Mouse (Mus musculus): Measurements from ENCODE around the gene Tnc. TPM values are rescaled to one million over a fixed set of nuclear protein-coding genes. Genes with fewer than 3 reads are reported as not detected.

The Tnc gene
- total RNA-seq, 2 experiments from 2014 or later, result 4.3 to 5.7 TPM

DNA sequence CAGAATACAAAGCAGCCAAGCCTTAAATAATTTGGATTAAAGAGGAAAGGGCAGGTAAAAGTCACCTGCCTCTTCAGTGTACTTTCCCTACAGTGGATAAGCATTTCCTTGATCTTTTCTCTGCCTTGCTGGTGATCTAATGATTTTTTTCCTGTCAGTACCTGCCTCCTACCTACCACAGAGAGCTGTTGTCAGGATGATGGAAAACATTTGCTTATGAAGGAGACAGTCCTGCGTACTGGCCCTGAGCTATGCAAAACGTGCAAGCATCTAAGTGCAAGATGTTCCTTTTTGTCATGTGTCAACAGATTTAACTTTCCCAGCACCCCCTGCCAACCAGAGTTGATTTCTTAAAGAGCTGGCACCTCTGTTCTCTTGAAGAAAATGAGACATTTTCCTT lies 35.5 kb downstream of the Tnc start:
- no peak for DNase-seq (ENCODE audit: low spot score in 2 of 2)
- TF ChIP-seq CTCF (conservative IDR thresholded peaks at IDR 0.05), result no peak
- H3K27ac ChIP-seq, result no peak overlapping the region
- no peak overlapping the region for H3K4me3 ChIP-seq

DNA sequence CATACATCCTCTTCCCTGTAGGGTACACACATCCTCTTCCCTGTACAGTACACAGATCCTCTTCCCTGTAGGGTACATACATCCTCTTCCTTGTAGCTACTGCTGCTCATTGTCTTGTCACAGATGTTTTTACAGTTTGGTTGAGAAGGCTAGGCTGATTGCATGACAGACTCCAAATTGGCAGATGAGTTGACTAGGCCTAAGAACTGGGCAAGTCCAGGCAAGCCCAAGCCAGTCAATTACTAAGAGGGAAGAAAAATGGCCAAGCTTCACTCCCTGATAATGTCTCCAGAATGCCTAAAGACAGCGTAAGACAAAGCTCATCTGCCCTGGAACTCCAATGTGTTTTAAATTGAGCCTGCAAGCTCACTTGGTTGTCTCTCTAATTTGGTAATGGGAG lies 36.9 kb downstream of the Tnc start:
- no peak for TF ChIP-seq CTCF (conservative IDR thresholded peaks at IDR 0.05)
- DNase-seq (ENCODE audit: low spot score in 2 of 2), result no peak
- Histone ChIP-seq H3K4me3 (no peak overlapping the region), H3K27ac (no peak overlapping the region)

DNA sequence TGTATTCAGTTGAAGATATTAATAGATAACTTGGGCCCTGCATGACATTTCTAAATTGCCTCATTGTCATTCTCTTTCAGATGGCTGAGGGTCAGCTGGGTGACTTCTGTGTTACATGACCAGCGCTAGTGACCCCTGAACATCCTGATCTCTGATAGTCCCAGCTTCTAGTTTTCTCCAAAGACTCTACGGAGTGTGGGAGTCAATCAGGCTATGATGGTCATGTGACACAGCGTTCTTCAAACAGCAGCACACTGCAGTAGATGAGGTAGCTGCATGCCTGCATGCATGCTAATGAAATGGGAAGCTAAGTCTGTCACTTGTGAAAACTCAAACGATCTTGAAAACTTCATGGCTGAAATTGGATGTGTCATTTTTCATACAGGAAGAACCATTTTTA lies 41.6 kb downstream of the Tnc start:
- no peak for TF ChIP-seq CTCF (conservative IDR thresholded peaks at IDR 0.05)
- no peak for DNase-seq (ENCODE audit: low spot score in 2 of 2)
- no peak overlapping the region for H3K4me3 ChIP-seq
- H3K27ac ChIP-seq, result no peak overlapping the region

DNA sequence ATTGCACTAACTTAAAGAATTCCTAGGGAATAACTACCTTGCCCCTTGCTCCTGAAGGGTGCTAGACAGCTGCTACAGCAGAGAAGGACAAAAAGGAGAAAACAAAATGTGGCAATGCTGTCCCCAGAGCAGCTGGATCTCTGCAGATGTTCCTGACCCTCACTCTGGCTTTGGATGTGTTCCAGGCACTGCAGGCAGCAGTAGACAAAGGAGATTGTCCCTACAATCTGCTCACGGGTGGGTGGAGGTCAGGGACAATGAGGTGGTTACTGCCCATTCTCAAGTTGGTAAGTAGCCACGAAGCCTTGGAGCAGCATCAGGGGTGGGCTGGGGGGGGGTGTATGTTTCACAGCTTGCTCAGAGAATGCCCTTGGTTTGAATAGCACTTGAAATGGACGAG lies 43.1 kb downstream of the Tnc start:
- no peak for TF ChIP-seq CTCF (conservative IDR thresholded peaks at IDR 0.05)
- no peak for DNase-seq (ENCODE audit: low spot score in 2 of 2)
- no peak overlapping the region for H3K4me3 ChIP-seq
- H3K27ac ChIP-seq, result no peak overlapping the region

DNA sequence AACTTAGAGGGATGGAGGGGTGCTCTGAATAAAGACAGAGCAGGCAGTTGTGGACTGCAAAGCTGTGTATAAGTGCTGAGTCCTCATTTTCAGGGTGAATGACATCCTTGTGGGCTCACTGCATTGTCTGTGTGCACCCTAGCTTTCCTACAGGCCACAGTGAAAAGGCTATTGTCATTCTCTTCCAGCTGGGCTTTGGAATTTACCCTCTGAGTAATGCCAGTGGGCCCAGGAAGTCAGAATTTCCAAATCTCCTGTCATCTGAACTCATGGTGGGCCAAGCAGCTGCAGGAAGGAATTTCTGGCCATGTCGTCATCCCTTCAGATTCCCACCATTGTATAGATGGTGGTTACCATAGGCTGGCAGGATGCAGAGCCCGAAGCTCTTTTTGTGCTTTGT lies 44.6 kb downstream of the Tnc start:
- no peak for DNase-seq (ENCODE audit: low spot score in 2 of 2)
- no peak for TF ChIP-seq CTCF (conservative IDR thresholded peaks at IDR 0.05)
- H3K4me3 ChIP-seq, result no peak overlapping the region
- no peak overlapping the region for H3K27ac ChIP-seq

DNA sequence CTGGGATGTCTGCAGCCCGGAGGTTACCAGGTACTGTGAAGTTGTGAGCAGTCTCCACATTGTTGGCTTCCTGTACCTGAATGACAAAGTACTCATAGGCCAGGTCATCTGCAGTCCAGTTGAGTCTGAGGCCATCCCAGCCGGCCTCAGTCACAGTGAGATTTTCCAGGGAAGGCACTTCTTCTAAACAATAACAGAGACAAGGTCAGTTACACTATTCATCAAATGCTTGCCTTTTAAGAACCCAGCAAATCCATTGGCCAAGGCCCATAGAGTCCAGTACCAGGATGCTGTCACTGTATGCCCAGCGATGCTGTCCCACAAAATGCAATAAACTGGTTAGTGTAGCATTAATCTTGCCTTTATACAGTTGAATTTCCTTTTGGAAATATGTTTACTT lies 46.0 kb downstream of the Tnc start:
- no peak overlapping the region for H3K4me3 ChIP-seq
- no peak for DNase-seq (ENCODE audit: low spot score in 2 of 2)
- H3K27ac ChIP-seq, result no peak overlapping the region
- TF ChIP-seq CTCF (conservative IDR thresholded peaks at IDR 0.05), result no peak

DNA sequence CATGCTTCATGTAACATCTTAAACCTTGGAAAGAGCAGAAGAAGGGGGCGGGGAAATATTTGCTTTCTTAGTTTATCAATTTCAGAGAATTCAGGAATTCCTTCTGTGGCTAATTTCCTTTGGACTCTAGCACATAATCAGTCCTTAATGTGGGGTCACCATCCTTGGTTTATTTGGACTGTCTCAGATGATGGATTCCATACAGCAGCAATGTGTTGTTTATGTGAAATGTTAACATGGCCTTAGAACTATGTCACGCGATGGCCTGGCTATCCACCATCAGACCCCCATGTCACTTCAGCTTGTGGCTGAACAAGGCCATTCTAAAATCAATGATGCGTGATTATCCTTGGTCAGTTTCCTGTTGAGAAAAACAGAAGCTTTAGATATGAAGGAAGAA lies 46.5 kb downstream of the Tnc start:
- Histone ChIP-seq H3K4me3 (no peak overlapping the region), H3K27ac (no peak overlapping the region)
- no peak for DNase-seq (ENCODE audit: low spot score in 2 of 2)
- no peak for TF ChIP-seq CTCF (conservative IDR thresholded peaks at IDR 0.05)

DNA sequence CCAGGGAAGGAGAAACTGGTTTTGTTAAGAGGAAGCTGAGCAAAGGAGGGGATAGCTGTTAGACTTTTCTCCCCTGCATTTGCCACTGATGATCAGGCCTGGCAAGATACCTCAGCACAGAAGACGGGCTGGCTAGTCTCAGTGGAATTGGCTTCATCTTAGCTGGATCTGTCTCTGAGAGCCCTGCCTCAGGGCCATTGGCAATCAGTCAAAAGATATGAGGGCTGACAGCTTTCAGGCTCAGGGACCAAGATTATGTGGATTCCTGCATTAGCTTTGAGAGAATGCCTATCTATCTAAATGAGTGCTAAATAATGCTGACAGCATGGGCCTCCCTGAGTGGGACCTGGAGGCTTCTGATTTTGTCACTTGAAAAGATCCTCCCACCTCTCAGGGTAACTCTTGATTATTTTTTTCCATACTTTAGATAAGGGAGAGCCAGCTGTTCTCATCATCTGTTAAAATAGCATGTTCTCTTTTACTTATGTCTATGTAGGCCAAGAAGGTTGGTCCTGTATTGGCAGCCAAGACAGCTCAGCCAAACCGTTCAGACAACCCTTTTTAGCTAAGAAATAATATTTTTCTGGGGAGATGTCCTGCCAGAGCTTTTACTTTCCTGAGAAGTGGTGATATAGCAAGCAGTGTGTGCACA lies 53.2 kb downstream of the Tnc start:
- no peak overlapping the region for H3K27ac ChIP-seq
- no peak for TF ChIP-seq CTCF (conservative IDR thresholded peaks at IDR 0.05)
- no peak overlapping the region for H3K4me3 ChIP-seq
- DNase-seq (ENCODE audit: low spot score in 2 of 2), result no peak

DNA sequence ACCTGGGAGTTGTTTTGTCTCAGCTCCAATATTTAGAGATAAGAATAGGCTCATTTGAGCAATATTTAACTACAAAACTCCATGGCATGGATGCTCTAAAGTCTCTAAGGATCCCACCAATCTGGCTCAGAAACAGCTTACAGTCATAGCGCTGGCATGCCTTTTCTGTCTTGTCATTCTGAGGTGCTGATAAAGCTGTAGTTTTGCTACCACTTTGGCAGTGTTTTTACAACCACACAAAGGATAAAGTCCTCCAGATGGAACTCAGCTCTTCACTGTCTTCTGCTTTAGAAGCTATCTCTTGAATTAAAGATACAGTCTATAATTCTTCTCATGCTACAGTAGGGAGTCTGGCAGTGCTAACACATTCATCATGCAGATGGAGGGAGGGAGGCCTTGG lies 56.6 kb downstream of the Tnc start:
- TF ChIP-seq CTCF (conservative IDR thresholded peaks at IDR 0.05), result no peak
- Histone ChIP-seq H3K4me3 (no peak overlapping the region), H3K27ac (no peak overlapping the region)
- DNase-seq (ENCODE audit: low spot score in 2 of 2), result no peak

DNA sequence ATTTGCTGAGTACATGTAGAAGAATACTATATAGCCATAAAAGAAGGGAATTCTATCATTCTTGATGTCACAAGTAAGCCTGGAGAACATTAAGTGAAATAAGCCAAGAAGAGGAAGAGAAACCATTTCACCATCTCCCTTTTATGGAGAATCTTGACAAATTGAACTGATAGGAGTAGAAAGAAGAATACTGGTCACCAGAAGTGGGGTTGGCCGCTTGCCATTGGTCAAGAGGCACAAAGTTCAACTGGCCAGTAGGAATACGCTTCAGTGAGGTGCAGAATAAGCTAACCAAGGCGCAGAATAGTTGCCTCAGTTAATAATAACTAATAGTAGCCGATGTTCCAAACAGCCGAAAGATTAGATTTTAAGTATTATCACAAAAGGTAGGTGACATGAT lies 58.7 kb downstream of the Tnc start:
- no peak overlapping the region for H3K4me3 ChIP-seq
- H3K27ac ChIP-seq, result no peak overlapping the region
- no peak for DNase-seq (ENCODE audit: low spot score in 2 of 2)
- TF ChIP-seq CTCF (conservative IDR thresholded peaks at IDR 0.05), result no peak

DNA sequence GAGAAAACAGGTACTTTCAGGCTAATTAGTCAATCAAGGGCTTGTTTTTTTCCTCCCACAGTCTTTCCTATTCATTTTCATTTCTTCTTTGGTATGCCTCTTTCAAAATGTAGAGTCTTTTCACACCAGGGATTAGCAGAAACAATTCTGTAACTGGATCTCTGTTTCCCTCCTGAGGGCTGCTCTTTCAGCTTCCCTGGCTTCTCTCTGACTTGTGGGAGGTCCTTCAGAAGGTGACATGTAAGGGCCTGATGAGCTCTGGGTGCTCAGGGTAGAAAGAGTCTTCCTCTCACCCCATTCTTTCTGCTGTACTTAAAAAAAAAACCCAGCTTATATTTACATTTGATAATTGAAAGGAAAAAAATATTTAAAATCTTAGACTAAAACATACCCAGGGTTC lies 60.2 kb downstream of the Tnc start:
- Histone ChIP-seq H3K4me3 (no peak overlapping the region), H3K27ac (no peak overlapping the region)
- TF ChIP-seq CTCF (conservative IDR thresholded peaks at IDR 0.05), result no peak
- DNase-seq (ENCODE audit: low spot score in 2 of 2), result no peak

DNA sequence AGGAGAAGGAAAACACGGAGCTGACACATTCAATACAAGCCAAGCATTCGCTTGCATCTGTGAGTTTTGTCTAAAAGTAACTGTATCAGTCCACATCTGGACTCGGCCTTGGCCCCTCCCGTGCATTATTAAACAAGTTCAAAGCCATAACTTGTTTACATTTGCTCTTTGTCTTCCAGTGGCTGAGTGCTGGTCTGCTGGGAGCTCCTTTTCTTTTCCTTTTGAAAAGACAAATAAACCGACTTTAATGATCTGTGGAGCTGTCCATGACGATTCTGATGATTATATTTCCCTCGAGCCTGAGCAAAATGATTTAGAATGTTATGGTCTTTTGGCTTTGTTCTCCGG lies 63.7 kb downstream of the Tnc start:
- no peak overlapping the region for H3K27ac ChIP-seq
- no peak overlapping the region for H3K4me3 ChIP-seq
- TF ChIP-seq CTCF (conservative IDR thresholded peaks at IDR 0.05), result no peak
- DNase-seq (ENCODE audit: low spot score in 2 of 2), result no peak

DNA sequence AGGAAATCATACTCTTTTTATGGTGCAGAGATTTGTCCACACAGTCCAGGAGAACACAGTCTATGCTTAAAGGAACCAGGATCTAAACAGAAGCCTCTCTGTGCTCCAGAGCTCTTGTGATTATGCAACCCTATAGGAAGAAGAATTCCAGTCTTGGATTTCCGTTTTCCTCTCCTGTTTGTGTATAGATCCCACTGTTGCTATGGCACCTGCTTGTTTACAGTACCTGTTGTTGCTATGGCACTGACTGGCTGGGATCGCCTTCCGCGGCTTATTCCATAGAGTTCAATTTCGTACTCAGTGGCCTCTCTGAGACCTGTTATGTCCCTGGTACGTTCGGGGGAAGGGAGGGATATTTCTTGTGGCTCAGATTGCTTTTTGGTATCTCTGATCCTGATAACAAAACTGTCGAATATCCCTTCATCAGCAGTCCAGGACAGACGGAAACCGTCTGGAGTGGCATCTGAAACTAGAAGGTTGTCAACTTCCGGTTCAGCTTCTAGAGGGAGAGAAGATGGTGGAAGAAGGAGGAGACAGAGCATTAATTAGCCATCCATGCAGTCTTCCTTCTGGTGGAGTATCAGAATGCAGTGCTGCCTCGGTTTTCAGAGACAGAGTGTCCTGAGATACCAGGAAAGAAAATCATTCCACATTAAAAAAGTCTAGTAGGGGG lies 64.3 kb downstream of the Tnc start:
- DNase-seq (ENCODE audit: low spot score in 2 of 2), result no peak
- Histone ChIP-seq H3K4me3 (no peak overlapping the region), H3K27ac (no peak overlapping the region)
- no peak for TF ChIP-seq CTCF (conservative IDR thresholded peaks at IDR 0.05)

DNA sequence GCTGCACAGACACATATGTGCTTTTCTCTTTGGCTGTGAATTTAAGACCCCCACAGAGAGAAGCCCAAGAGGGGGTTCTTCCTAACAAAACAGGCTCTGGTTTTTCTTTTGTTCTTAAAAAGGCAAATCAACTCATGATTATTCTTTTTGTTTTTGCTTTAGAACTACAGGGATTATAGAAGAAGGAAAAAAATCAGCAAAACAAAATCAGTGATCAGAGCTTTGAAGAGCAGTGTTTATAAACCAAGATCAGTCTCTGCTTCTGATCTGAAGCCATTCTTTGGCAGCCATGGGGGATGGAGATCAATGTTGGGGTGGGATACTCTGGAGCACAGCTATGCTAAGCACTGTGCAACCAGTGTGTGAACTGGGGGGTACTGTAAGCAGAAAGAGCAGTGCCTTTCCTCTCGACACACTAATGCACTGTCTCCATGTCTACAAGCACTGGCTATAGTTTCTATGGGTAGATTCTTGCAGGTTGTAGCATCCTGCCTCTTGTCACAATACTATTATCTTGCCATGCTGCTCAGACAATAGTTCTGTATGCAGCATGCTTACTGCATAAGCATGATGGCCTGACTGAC lies 66.5 kb downstream of the Tnc start:
- no peak overlapping the region for H3K27ac ChIP-seq
- no peak overlapping the region for H3K4me3 ChIP-seq
- DNase-seq (ENCODE audit: low spot score in 2 of 2), result no peak
- no peak for TF ChIP-seq CTCF (conservative IDR thresholded peaks at IDR 0.05)

Data from layer of hippocampus, adult 2 months (tissue).